Mouse (Mus musculus): ENCODE results near the gene Agtpbp1. TPM values are rescaled to one million over a fixed set of nuclear protein-coding genes. Genes with fewer than 3 reads are reported as not detected.

The Agtpbp1 gene
- polyA plus RNA-seq, 1 experiment from 2014 or later: 24.5 TPM

DNA sequence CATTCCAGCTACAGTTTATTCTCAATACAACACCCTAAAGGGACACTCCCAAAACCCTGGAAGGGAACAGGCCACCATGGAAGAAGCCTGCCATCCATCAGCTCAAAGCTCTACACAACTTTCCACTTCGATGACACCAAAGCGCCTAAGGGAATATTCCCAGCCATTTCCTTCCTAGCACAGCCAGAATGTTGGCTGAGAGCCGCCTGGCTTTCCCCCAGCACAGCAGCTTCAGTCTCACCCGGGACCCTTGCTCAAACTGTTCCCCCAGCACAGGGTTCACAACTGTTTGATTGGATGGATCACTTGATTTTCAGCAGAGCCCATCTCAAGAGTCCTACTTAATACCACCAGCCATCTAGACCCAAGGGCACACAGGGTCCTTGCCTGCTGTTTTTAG is 37.3 kb downstream of the Agtpbp1 start:
- no peak for ATAC-seq (ENCODE audit: low FRiP score)
- H3K4me2 ChIP-seq: no peak overlapping the region
- no peak overlapping the region for H3K4me3 ChIP-seq (replicated peaks)
- no peak overlapping the region for H3K9ac ChIP-seq
- H3K9me3 ChIP-seq: no peaks in the 10 kb centered on the region
- H3K4me1 ChIP-seq: no peaks in the 10 kb centered on the region
- no peak overlapping the region for H3K27ac ChIP-seq
- H3K36me3 ChIP-seq (replicated peaks): no peaks in the 10 kb centered on the region
- H3K27me3 ChIP-seq: no peaks in the 10 kb centered on the region
- WGBS: 86% methylated on average over 4 of the region's 4 CpGs

DNA sequence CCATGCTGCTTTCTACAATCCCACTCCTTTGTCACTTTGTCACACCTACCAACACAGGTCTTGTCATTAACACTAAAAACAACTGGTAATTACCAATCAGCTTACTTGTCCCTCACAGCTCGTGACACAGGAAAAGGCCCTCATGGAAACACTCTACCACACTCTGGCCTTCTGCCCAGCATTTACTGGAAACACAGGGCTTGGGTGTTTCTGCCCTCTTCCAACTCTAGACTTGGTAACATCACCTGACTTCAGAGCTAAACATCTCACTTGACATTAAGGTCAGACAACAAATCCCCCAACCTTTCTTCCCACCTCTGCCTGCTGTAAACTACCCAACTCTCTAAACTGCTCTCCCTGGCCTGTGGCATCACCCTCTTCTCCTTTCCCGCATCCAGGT is 37.9 kb downstream of the Agtpbp1 start:
- Histone ChIP-seq H3K9ac (no peak overlapping the region), H3K27me3 (no peaks in the 10 kb centered on the region), H3K4me2 (no peak overlapping the region), H3K4me1 (no peaks in the 10 kb centered on the region), H3K4me3 (replicated peaks) (no peak overlapping the region), H3K36me3 (replicated peaks) (no peaks in the 10 kb centered on the region), H3K9me3 (no peaks in the 10 kb centered on the region), H3K27ac (no peak overlapping the region)
- no peak for ATAC-seq (ENCODE audit: low FRiP score)
- 76% methylated on average over 2 of the region's 2 CpGs for WGBS

DNA sequence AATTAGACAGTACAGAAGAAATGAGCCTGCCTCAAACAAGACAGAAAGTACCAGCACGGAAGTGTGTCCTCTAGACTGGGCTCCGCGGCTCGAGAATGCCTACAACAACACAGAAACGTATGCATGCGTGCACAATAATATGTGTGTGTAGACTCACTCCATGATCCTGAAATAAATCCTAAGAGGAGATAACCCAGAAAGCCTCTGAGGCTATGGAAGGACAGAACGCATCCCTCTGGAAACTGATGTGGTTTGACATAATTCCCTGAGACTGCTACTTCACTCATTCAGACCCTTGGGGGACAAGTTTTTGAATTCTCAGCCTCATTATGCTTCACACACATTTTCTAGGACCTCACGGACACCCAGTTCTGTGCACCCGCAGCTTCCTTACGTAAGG is 42.6 kb downstream of the Agtpbp1 start:
- Histone ChIP-seq H3K9ac (no peak overlapping the region), H3K4me2 (no peak overlapping the region), H3K4me3 (replicated peaks) (no peak overlapping the region), H3K4me1 (no peaks in the 10 kb centered on the region), H3K27ac (no peak overlapping the region), H3K36me3 (replicated peaks) (no peaks in the 10 kb centered on the region), H3K27me3 (no peaks in the 10 kb centered on the region), H3K9me3 (no peaks in the 10 kb centered on the region)
- 90% methylated on average over 10 of the region's 10 CpGs for WGBS
- ATAC-seq (ENCODE audit: low FRiP score): no peak

DNA sequence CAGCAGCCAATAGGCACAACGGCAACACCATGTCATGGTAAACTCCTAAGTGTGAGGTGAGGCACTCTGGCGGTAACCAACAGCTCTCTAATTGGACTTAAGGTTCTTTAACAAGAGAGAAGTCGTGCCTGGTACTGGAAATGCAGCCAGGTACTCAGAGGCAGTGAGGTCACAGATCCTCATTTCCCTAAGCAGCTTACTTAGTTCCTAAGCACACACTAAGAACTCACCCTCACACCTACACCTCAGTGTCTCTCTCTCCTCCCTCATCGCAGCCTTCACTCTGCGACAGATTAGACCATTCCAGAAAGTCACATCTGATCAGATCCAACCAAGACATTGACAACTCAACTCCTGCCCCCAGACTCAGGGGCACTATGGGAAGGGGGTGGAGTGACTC is 45.0 kb downstream of the Agtpbp1 start:
- Histone ChIP-seq H3K9me3 (no peaks in the 10 kb centered on the region), H3K27me3 (no peaks in the 10 kb centered on the region), H3K9ac (no peak overlapping the region), H3K4me1 (no peaks in the 10 kb centered on the region), H3K36me3 (replicated peaks) (no peaks in the 10 kb centered on the region), H3K4me2 (no peak overlapping the region), H3K27ac (no peak overlapping the region), H3K4me3 (replicated peaks) (no peak overlapping the region)
- no peak for ATAC-seq (ENCODE audit: low FRiP score)
- 88% methylated on average over 5 of the region's 5 CpGs for WGBS

- H3K4me1 ChIP-seq: no peaks in the 10 kb centered on the region
- H3K4me3 ChIP-seq (replicated peaks): no peak overlapping the region
- no peaks in the 10 kb centered on the region for H3K9me3 ChIP-seq
- H3K27me3 ChIP-seq: no peaks in the 10 kb centered on the region
- ATAC-seq (ENCODE audit: low FRiP score): no peak
- no peak overlapping the region for H3K27ac ChIP-seq
- no peak overlapping the region for H3K4me2 ChIP-seq
- 94% methylated on average over 5 of the region's 5 CpGs for WGBS
- no peaks in the 10 kb centered on the region for H3K36me3 ChIP-seq (replicated peaks)
- H3K9ac ChIP-seq: no peak overlapping the region
These were observed 46.4 kb downstream of the Agtpbp1 start for GRCm38 (mm10) chr13:59538661-59539060.

- ATAC-seq (ENCODE audit: low FRiP score): no peak
- WGBS: 89% methylated on average over 2 of the region's 2 CpGs
- no peak overlapping the region for H3K4me2 ChIP-seq
- no peaks in the 10 kb centered on the region for H3K9me3 ChIP-seq
- no peaks in the 10 kb centered on the region for H3K4me1 ChIP-seq
- H3K36me3 ChIP-seq (replicated peaks): no peaks in the 10 kb centered on the region; the same call in 1 of the 2 replicates
- H3K4me3 ChIP-seq (replicated peaks): no peak overlapping the region
- H3K9ac ChIP-seq: no peak overlapping the region
- no peaks in the 10 kb centered on the region for H3K27me3 ChIP-seq
- H3K27ac ChIP-seq: no peak overlapping the region
These were observed 48.4 kb downstream of the Agtpbp1 start for GRCm38 (mm10) chr13:59536631-59537030.

DNA sequence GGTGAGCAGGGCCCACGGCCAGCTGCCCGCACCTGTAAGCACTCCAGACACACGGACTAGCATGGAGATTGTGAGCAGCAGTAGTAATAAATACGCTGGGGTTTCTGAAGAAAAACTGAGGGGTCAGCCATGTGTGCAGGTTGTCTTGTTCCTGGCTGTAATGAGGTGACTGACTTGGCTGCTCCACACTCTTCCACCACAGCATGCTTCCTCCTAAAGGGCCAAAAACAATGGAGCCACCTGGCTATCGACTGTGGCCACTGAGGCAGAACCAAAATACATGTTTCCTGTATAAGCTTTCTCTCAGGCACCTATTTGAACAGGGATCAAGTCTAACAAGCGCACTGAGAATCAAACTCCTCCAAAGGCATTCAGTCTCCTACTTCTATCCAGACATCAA is 49.3 kb downstream of the Agtpbp1 start:
- Histone ChIP-seq H3K9me3 (no peaks in the 10 kb centered on the region), H3K27ac (no peak overlapping the region), H3K4me1 (no peaks in the 10 kb centered on the region), H3K36me3 (replicated peaks) (no peaks in the 10 kb centered on the region; the same call in none of the 2 replicates), H3K27me3 (no peaks in the 10 kb centered on the region), H3K4me3 (replicated peaks) (no peak overlapping the region), H3K9ac (no peak overlapping the region), H3K4me2 (no peak overlapping the region)
- WGBS: 89% methylated on average over 6 of the region's 6 CpGs
- no peak for ATAC-seq (ENCODE audit: low FRiP score)

DNA sequence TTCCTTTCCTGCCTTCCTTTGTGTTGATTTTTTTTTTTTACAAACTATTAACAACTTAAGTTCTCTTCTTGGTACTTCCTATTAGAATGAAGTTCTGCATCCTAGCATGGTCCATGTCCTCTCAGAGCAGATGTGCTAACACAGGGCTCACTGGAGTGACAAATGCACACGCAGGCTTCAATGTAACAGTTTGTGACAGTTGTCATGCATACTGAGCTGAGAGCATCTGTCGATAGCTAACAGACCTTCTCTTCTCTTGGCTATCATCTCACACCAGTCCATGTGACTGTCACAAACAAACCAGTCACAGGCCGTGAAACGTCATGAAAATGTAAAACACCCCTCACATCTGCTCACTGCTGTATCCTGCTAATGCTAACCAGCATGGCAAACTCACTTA is 50.7 kb downstream of the Agtpbp1 start:
- Histone ChIP-seq H3K36me3 (replicated peaks) (no peaks in the 10 kb centered on the region; the same call in none of the 2 replicates), H3K9me3 (no peaks in the 10 kb centered on the region), H3K27me3 (no peaks in the 10 kb centered on the region), H3K9ac (no peak overlapping the region), H3K4me1 (no peaks in the 10 kb centered on the region), H3K27ac (no peak overlapping the region), H3K4me2 (no peak overlapping the region), H3K4me3 (replicated peaks) (no peak overlapping the region)
- 78% methylated on average over 4 of the region's 4 CpGs for WGBS
- no peak for ATAC-seq (ENCODE audit: low FRiP score)

DNA sequence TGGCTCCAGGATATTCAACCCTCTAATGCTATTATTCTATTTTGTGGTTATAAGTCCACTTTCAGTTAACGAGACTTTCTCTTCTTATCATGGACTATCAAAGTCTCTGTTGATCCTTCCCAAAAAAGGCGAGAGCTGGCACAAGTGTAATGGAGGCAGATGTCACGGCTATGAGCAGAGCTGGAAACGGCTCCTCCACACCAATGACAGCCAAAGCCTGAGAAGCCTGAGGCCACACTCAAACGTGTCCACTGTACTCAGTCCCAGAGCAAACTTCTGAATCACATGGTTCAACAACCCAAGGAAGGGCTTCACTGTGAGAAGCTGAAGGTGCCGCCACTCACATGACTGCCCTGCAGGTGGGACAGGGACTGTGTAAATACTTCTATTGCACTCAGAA is 51.7 kb downstream of the Agtpbp1 start:
- Histone ChIP-seq H3K4me2 (no peak overlapping the region), H3K36me3 (replicated peaks) (no peaks in the 10 kb centered on the region; the same call in none of the 2 replicates), H3K4me1 (no peaks in the 10 kb centered on the region), H3K9ac (no peak overlapping the region), H3K27ac (no peak overlapping the region), H3K9me3 (no peaks in the 10 kb centered on the region), H3K4me3 (replicated peaks) (no peak overlapping the region), H3K27me3 (no peaks in the 10 kb centered on the region)
- WGBS: 88% methylated on average over 6 of the region's 6 CpGs
- ATAC-seq (ENCODE audit: low FRiP score): no peak

DNA sequence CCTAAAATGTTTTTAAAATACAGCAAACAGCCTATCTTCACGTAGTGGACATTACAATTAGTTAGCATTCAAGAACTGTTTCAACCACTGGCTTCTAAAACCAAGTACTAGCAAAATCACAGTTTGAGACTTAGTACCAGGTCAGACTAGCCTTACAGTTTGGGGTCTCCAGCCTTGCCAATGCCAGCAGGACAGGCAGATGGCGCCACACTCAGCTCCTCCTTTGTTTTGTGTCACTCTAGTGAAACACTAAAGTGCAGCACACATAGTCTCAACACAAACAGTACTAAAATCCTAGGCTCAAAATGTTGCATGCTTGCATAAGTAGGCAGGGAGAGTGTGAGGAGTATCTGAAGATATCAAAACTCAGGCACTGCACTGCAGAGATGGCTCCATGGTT is 53.8 kb downstream of the Agtpbp1 start:
- no peaks in the 10 kb centered on the region for H3K4me1 ChIP-seq
- no peak overlapping the region for H3K4me3 ChIP-seq (replicated peaks)
- H3K27ac ChIP-seq: no peak overlapping the region
- H3K4me2 ChIP-seq: no peak overlapping the region
- H3K36me3 ChIP-seq (replicated peaks): peaks cover 12% of the 10 kb centered on the region
- no peaks in the 10 kb centered on the region for H3K27me3 ChIP-seq
- no peak for ATAC-seq (ENCODE audit: low FRiP score)
- 68% methylated on average over 2 of the region's 2 CpGs for WGBS
- H3K9me3 ChIP-seq: no peaks in the 10 kb centered on the region
- no peak overlapping the region for H3K9ac ChIP-seq

DNA sequence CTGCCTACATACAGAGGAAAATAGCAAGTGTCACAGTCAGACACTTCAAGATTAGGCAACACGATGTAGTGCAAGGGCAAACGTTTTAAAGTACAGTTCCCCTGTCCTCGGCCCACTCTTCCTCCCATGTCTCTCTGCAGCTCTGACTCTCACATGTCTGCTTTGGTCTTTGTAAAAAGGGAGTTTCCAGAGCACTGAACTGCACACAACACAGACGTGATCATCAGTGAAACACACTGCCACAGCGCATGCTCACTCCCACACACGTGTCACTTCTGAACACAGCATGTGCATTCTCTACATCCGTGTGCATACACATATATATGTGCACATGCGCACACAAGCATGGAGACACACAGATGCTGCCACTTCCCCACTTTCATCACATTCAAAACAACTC is 54.5 kb downstream of the Agtpbp1 start:
- no peak overlapping the region for H3K4me2 ChIP-seq
- ATAC-seq (ENCODE audit: low FRiP score): no peak
- no peaks in the 10 kb centered on the region for H3K4me1 ChIP-seq
- H3K4me3 ChIP-seq (replicated peaks): no peak overlapping the region
- H3K27ac ChIP-seq: no peak overlapping the region
- H3K27me3 ChIP-seq: no peaks in the 10 kb centered on the region
- WGBS: 93% methylated on average over 8 of the region's 8 CpGs
- H3K9ac ChIP-seq: no peak overlapping the region
- no peaks in the 10 kb centered on the region for H3K9me3 ChIP-seq
- peaks cover 13% of the 10 kb centered on the region for H3K36me3 ChIP-seq (replicated peaks)

GRCm38 (mm10) chr13:59521271-59522064 is 63.6 kb downstream of the Agtpbp1 start:
- 80% methylated on average over 11 of the region's 11 CpGs for WGBS
- H3K4me2 ChIP-seq: no peak overlapping the region
- peaks cover 8% of the 10 kb centered on the region; the same call in 1 of the 2 replicates for H3K36me3 ChIP-seq (replicated peaks)

GRCm38 (mm10) chr13:59520834-59521233 is 64.2 kb downstream of the Agtpbp1 start:
- H3K9ac ChIP-seq: no peak overlapping the region
- 92% methylated on average over 2 of the region's 2 CpGs for WGBS
- no peak for ATAC-seq (ENCODE audit: low FRiP score)

More at GRCm38 (mm10) chr13:59521271-59522064, 63.6 kb downstream of the Agtpbp1 start:
- Histone ChIP-seq H3K4me3 (replicated peaks) (no peak overlapping the region), H3K9me3 (no peaks in the 10 kb centered on the region), H3K4me1 (no peaks in the 10 kb centered on the region), H3K9ac (no peak overlapping the region), H3K27ac (no peak overlapping the region), H3K27me3 (no peaks in the 10 kb centered on the region)
- no peak for ATAC-seq (ENCODE audit: low FRiP score)

More at GRCm38 (mm10) chr13:59520834-59521233, 64.2 kb downstream of the Agtpbp1 start:
- Histone ChIP-seq H3K4me3 (replicated peaks) (no peak overlapping the region), H3K27ac (no peak overlapping the region), H3K4me2 (no peak overlapping the region), H3K4me1 (no peaks in the 10 kb centered on the region), H3K27me3 (no peaks in the 10 kb centered on the region), H3K9me3 (no peaks in the 10 kb centered on the region), H3K36me3 (replicated peaks) (peaks cover 6% of the 10 kb centered on the region; the same call in 1 of the 2 replicates)
